Comparison of ENCODE assay signal across 8 mouse cellular contexts in the genomic region with DNA sequence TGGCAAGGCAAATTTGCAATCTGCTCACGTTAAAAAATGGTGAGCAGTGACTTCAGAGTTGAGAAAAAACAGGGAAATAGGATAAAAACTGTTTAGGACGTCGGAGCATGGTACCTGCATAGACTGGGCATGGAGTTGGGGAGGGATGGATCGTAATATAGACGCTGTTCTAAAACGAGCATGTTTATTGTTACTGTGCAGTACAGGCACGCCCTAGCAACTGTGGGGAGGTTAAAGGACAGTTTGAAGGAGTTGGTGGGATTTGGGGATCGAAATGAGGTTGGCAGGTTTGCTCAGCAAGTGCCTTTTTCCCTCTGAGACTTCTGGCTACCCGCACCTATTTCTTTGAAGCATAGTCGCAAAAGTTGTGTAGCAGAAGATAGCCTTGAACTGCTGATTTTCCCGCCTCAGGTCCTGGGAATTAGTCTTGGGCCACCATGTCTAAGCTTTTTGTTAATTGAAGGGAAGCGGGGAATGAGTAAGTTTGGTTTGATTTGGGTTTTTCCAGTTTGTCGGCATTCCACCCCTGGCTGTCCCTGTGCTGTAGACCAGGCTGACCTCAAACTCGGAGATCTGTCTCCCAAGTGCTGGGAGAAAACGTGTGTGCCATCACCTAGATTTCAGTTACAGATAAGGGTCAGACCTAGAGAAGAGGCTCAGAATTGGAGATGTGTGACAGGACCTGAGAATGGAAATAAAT. TPM values are rescaled to one million over a fixed set of nuclear protein-coding genes. Genes with fewer than 3 reads are reported as not detected.
DNase-seq lines count a peak whose midpoint lies in the region; ATAC-seq lines count a peak whose summit lies in the region.

No protein-coding gene starts in this region.

- H3K27ac ChIP-seq in forebrain, embryonic 10.5 days: peak overlapping the region; percentile 94
- peak overlapping the region; percentile 59; the same call in 1 of the 2 replicates for H3K27ac ChIP-seq in limb, embryonic 11.5 days (replicated peaks; ENCODE audit: low read depth, low read length)
- H3K27ac ChIP-seq in neural tube, embryonic 15.5 days (replicated peaks): peak overlapping the region; percentile 95

- DNase-seq in cerebellum, adult 11 months: no peak
- peak; percentile 48 for DNase-seq in A20 (ENCODE audit: low read depth, low spot score)
- DNase-seq in forebrain, embryonic 10.5 days (ENCODE audit: extremely low spot score, low spot score): no peak
- no peak for DNase-seq in limb, embryonic 11.5 days (ENCODE audit: low spot score)
- no peak for DNase-seq in gastrocnemius, postnatal 25 days
- no peak for DNase-seq in cerebellum, postnatal 36 days

- 27% methylated on average over 15 of the region's 15 CpGs for WGBS in forebrain, embryonic 10.5 days
- WGBS in limb, embryonic 11.5 days: 27% methylated on average over 15 of the region's 15 CpGs
- 24% methylated on average over 15 of the region's 15 CpGs for WGBS in neural tube, embryonic 15.5 days

- no peaks in the 10 kb centered on the region for H3K9me3 ChIP-seq in forebrain, embryonic 10.5 days
- no peaks in the 10 kb centered on the region for H3K9me3 ChIP-seq in limb, embryonic 11.5 days (ENCODE audit: control insufficient read depth, low read length)
- H3K9me3 ChIP-seq in neural tube, embryonic 15.5 days (replicated peaks): no peaks in the 10 kb centered on the region

- no peaks in the 10 kb centered on the region for H3K27me3 ChIP-seq in forebrain, embryonic 10.5 days (ENCODE audit: poor library complexity, severe bottlenecking)
- no peaks in the 10 kb centered on the region for H3K27me3 ChIP-seq in limb, embryonic 11.5 days (ENCODE audit: control insufficient read depth, insufficient read depth, low read length)
- no peaks in the 10 kb centered on the region for H3K27me3 ChIP-seq in neural tube, embryonic 15.5 days (replicated peaks)

- H3K36me3 ChIP-seq in forebrain, embryonic 10.5 days (replicated peaks): peaks cover 12% of the 10 kb centered on the region
- H3K36me3 ChIP-seq in limb, embryonic 11.5 days (ENCODE audit: control insufficient read depth, insufficient read depth, low read length): no peaks in the 10 kb centered on the region
- no peaks in the 10 kb centered on the region for H3K36me3 ChIP-seq in neural tube, embryonic 15.5 days

- H3K4me3 ChIP-seq in forebrain, embryonic 10.5 days: peak overlapping the region; percentile 92
- H3K4me3 ChIP-seq in limb, embryonic 11.5 days (ENCODE audit: low read depth, low read length): peak overlapping the region; percentile 99
- peak overlapping the region; percentile 97 for H3K4me3 ChIP-seq in neural tube, embryonic 15.5 days (replicated peaks)

- 0 out of 2 replicates have a peak, but pooled peaks have one; percentile 15 for ATAC-seq in cerebellum, adult (ENCODE audit: insufficient number of reproducible peaks, low FRiP score, low TSS enrichment)
- ATAC-seq in limb, embryonic 11.5 days (ENCODE audit: insufficient number of reproducible peaks, low FRiP score, low TSS enrichment, low read depth): peak; percentile 32; the same call in 1 of the 2 replicates
- peak; percentile 69 for ATAC-seq in neural tube, embryonic 15.5 days (ENCODE audit: low FRiP score)

- H3K4me1 ChIP-seq in forebrain, embryonic 10.5 days: peaks cover 22% of the 10 kb centered on the region
- H3K4me1 ChIP-seq in limb, embryonic 11.5 days (ENCODE audit: control insufficient read depth, insufficient read depth, low read length): peaks cover 12% of the 10 kb centered on the region
- peaks cover 21% of the 10 kb centered on the region for H3K4me1 ChIP-seq in neural tube, embryonic 15.5 days

- H3K4me2 ChIP-seq in limb, embryonic 11.5 days (ENCODE audit: low read depth, severe bottlenecking): peak overlapping the region; percentile 82
- H3K4me2 ChIP-seq in neural tube, embryonic 15.5 days: peak overlapping the region; percentile 82

- H3K9ac ChIP-seq in limb, embryonic 11.5 days (ENCODE audit: low read length): peak overlapping the region; percentile 77
- H3K9ac ChIP-seq in neural tube, embryonic 15.5 days (replicated peaks): peak overlapping the region; percentile 69

RNA-seq across cellular contexts. Expression of a gene that starts 0.7 kb away (rescaled TPM):
- polyA plus RNA-seq in forebrain, embryonic 10.5 days (2016; fragmentation: Nextera tagmentation; extraction: Ambion mirVana): 142 and 152 TPM in 2 replicates
- polyA plus RNA-seq in limb, embryonic 11.5 days (2014; fragmentation: Nextera tagmentation; extraction: Ambion mirVana): 148 and 156 TPM in 2 replicates
- 115 and 128 TPM in 2 replicates for polyA plus RNA-seq in neural tube, embryonic 15.5 days (2015; fragmentation: Nextera tagmentation; extraction: Ambion mirVana)
- total RNA-seq in gastrocnemius, postnatal 25 days (2021): 10 to 100 TPM; 22.1 to 22.9 TPM

RNA-seq across cellular contexts. Expression of a gene that starts 47.0 kb away (rescaled TPM):
- polyA plus RNA-seq in forebrain, embryonic 10.5 days (2016; fragmentation: Nextera tagmentation; extraction: Ambion mirVana): 0.07 and 0.12 TPM in 2 replicates
- polyA plus RNA-seq in limb, embryonic 11.5 days (2014; fragmentation: Nextera tagmentation; extraction: Ambion mirVana): 0.17 TPM in 2 replicates
- 6.5 and 8.8 TPM in 2 replicates for polyA plus RNA-seq in neural tube, embryonic 15.5 days (2015; fragmentation: Nextera tagmentation; extraction: Ambion mirVana)
- 1 to 10 TPM; 4.8 to 5.0 TPM for total RNA-seq in gastrocnemius, postnatal 25 days (2021)

Comparison
In these comparisons a context has a peak if more than half of its experiments do, and no peak if none do; other contexts are left out.
1. ATAC-seq: peak in every context shown above with its lines; median percentile 69 in neural tube, embryonic 15.5 days; 32 in limb, embryonic 11.5 days; 15 in cerebellum, adult.